Mouse (Mus musculus) embryonic fibroblast, embryonic 13.5 days (primary cell): ENCODE measurements around the gene Sik2.

Experiments
- CTCF ChIP-seq: IDR thresholded peaks from 2 replicates; pipeline ENCODE4 v1.5.1; 2011; ENCODE audit warnings: mild to moderate bottlenecking, control low read depth, low read length, moderate library complexity, borderline replicate concordance; ENCODE audit not compliant: insufficient read depth
- POLR2A ChIP-seq: IDR thresholded peaks from 2 replicates; pipeline ENCODE4 v1.6.1; 2011; ENCODE audit warnings: low read depth, mild to moderate bottlenecking, control low read depth, low read length, moderate library complexity

DNA sequence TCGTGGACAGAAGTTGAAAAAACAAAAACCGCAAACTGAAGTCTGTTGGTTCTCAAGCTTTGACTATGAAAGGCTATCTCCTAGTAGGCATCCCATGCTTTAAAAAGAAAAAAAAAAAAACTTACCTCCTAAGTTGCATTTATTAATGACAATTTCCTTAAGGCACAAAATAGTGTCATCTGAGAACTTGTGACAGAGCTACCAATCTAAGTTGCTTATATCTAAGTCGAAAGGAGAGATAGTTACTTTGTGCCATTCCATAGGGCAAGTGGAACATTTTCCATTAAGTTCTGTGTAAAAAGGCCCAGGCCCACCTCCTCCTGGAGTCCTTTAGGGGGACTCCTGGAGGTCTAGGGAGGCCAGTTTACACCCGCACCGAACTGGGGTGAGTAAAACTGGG is 153.1 kb downstream of the Sik2 start:
- TF ChIP-seq CTCF (no peak), POLR2A (no peak)
